Mouse (Mus musculus): ENCODE results near the gene Selenoi.
A peak's percentile ranks its signal among the peaks of the same experiment; 100 is the strongest.

Selenoi gene

DNA sequence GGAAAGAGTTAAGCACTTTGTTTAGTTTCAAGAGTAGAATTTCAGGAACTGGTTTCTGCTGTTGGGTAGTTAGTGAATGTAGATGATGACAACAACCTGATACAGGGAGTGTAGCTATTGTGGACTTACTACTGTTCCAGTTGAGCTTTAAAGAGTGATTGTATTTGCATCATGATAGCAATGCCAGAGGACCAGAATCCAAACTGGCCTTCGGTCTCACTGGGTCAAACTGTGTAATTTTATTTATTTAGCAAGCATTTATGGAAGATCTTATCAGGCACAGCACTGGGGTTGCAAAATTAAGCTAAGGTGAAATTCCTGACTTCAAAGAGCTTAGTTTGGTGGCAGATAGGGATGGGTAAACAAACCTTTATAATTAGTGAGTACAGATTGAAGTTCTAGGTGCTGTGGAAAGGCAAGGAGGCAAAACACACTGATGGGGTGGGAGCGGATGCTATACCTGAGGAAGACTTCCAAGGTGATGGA, 3.3 kb downstream of the Selenoi start:
- DNase-seq (ENCODE audit: low read depth, low spot score), result no peak

DNA sequence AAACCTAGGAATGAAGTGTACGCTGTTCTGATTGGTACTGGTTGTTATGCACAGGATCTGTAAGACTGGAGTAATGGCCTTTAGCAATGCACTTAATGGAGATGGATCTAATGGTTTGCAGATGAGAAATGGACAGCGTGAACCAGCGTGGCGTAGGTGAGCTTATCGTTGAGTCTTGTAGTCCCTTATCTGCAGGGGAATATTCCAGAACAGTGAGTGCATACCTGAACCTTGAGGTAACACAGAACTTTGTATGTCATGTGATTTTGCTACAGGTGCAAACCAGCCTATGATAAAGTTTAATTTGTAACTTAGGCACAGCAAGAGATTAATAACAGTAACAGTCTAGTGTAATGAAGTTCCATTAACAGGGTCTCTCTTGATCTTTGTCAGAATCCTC, 6.2 kb downstream of the Selenoi start:
- no peak for DNase-seq (ENCODE audit: low read depth, low spot score)

DNA sequence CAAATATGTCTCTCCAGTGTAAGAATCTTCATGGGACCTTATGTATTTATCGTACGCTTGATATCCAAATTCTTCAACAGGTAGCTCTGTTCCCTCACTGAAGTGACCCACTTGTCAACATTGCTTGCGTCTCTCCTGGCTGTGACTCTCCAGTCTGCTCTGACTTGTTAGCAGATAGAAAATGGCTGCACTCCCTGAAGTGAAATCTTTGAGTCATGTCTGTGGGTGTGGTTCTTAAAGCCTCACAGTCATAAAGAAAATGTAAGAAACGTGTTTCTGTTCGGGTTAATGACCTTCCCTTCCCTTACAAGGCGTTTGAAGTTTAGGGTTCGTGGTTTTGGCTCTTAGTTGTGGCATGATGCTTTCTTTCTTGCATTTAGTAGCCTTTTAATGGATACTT, 8.2 kb downstream of the Selenoi start:
- no peak for DNase-seq (ENCODE audit: low read depth, low spot score)

DNA sequence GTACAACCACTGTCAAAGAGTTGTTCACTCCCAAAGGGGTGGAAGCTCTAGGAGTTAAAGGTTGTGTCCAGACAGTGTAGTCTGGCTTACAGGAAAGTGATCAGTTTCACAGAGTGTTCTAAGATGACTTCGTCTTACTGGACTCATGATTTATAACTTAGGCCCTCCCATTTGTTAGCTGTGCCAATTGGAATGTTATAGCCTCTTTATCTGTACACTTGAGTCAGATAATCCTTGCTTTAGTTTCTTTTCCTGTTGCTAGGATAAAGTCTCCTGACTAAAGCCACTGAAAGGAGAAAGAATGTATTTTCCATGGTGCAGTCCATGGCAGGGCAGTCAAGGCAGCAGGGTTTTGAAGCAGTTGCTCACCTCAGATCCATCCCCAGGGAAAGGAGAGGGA, 10.0 kb downstream of the Selenoi start:
- no peak for DNase-seq (ENCODE audit: low read depth, low spot score)

DNA sequence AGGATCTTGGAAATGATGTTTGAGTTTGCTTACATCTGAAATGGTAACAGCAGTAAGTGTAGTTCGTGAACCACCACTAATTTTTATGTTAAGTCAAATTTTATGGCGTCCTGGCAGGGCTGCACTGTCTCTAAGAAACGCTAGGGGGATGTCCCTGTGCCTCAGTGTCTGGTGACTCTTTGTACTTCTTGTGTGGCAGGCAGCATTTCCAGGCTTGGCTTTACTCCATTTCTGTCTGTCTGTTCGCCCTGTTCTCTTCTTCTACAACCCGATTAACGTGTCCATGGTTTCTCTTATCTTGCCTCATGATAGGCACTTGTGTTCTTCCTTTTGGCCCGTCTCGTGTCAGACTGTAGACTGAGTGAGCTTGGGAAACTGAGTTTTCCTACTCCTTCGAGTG, 11.4 kb downstream of the Selenoi start:
- DNase-seq (ENCODE audit: low read depth, low spot score), result no peak

DNA sequence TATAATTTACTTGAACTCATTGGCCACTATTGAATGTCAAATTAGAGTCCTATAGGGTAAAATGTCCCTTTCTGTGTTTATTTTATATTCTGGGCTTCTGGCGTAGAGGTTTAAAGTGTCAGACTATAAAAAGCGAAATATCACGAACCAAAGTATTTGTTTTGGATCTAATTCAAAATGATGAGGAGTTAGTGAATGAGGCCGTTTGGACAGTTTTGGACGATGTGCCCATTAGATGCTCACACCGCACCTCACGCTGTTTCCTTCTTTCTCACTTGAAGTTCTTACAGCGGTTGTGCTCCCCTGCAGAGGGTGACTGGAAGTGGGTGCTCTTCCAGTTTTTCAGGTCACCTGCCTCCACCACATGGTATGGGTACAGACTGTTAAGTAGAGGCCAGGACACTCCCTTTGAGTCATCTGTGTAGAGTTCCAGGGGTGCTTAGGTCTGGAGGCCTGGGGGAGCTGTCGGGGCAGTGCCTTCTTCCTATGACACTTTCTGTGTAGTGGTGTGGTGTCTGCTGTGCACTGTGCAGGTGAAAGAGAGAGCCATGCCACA, 13.6 kb downstream of the Selenoi start:
- no peak for DNase-seq (ENCODE audit: low read depth, low spot score)

DNA sequence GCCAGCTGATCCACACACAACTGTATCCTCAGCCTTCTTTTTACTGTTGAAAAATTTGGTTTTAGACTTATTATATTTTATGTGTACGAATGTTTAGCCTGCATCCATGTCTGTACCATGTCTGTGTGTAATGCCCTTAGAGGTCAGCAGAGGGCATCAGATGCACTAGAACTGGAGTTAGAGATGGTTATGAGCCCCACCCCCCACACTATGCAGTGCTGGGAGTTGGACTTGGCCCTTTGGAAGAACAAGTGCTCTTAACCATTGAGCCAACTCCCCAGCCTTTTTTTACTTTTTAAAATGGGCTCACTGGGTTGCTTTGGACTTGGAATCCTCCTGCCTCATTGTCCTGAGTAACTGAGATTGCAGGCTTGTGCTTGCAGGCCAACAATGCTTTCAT, 15.3 kb downstream of the Selenoi start:
- DNase-seq (ENCODE audit: low read depth, low spot score), result no peak

DNA sequence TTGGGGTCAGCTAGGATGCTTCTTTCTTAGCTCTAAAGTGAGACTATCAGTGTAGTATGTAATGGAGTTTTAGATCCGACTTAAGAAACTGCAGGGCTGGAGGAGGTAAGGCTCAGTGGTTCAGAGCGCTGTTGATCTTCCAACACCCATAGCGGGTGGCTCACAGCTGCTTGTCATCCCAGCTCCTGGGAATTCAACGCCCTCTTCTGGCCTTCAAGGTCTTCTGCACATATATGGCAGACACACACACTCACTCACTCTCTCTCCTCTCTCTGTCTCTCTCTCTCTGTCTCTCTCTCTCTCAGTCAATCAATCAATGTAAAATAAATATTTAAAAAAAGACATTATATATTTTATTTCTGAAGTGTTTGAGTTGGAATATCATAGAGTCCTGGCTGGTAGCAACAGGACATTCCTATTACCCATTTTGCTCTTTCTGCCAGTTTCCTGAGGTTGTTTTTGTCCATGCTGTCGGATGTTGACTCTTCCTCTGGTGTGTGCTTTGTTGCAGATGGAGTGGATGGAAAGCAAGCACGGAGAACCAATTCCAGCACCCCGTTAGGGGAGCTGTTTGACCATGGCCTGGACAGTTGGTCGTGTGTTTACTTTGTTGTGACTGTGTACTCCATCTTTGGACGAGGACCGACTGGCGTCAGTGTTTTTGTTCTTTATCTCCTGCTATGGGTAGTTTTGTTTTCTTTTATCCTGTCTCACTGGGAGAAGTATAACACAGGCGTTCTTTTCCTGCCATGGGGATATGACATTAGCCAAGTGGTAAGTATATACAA, 23.4 kb downstream of the Selenoi start:
- DNase-seq (ENCODE audit: low read depth, low spot score), result no peak

DNA sequence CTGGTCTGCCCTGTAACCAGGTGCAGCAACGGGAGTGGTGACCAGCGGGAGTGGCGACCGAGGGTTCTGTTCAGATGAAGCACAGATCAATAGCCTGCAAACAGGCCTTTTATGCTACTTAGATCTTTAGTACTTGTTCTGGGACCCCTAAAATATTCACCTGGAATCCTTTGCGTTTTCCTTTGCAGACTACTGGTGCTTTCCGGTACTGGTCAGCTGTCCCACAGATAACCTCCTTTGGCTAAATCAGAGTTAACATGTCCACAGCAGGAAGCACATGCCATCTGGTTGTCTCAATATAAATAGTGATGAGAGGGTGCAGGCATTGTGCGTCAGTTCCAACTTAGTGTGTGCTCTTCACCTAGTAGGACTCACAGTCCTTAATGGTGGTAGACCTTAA, 26.4 kb downstream of the Selenoi start:
- no peak for DNase-seq (ENCODE audit: low read depth, low spot score)

DNA sequence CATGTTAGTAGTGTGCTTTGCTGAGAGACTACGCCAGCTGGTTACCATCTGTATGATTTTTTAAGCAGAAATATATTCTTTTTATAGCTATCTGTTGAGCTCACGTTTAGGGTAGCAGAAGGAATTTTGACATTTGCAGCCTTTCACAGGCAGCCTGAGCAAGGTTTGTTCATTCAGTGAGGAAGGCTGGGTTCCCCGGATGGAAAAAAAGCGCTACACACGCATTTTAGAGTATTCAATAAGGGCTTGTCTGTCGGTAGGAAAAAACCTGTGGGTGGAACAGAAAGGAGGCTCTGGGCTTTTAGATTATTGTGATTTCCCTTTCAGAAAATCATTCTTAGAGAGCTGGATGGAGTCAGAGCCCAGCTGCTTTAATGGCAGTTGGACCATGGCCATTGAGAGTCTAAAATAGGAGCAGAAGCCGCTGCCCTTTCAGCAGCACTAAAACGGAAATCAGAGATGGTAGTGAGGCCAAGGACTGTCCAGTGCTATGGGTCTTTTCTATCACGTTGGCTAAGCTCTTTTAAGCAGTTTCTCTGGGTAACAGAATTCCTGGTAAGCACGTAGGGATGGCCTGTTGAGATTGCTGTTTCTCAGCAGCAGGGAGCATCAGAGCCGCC, 38.3 kb downstream of the Selenoi start:
- DNase-seq (ENCODE audit: low read depth, low spot score), result no peak

DNA sequence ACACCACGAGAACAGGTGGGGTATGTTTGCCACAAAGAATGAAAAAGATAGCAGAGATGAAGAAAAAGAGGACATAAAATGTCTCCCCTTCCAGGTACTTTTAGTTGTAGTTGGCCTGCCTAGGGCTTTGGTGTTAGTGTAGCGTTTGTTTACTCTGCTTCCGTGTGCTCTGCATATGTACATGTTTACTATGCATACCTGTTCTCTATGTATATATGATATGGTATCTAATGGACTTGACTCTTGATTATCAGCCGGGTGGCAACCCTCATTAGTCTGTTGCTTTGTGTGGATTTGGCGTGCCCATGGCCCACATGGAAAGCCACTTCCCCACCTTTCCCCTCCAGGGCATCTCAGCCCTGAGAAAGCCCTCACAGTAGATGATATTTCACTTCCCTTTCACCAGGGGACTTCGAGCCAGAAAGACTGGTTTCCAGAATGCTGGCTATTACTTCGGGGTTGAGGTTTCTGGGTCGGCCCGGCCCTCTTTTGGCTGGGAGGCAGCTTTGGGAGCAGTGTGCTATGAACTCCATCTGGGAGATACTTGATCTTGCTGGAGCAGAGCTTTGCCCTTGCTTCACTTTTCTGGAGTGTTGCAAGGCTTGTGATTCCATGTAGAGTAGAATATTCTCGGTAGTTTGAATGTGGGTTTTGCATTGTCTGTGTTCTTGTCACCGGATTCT, 39.4 kb downstream of the Selenoi start:
- no peak for DNase-seq (ENCODE audit: low read depth, low spot score)

DNA sequence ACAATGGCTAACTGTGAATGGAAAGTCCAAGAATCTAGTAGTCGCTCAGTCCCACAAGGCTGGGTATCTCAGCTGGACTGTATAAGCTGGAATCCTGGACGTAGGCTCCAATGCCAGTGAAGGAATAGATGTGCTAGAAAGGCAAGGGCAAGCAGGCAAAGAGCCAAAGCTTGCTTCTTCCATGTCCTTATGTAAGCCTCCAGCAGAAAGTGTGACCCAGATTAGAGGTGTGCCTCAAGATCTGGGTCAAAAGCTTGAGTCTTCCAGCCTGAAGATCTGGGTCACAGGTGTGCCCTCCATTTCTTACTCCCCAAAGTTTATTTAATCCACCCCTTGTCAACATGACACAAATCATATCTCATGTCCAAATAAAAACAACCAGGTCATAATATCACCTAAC, 44.0 kb downstream of the Selenoi start:
- DNase-seq (ENCODE audit: low read depth, low spot score), result no peak

DNA sequence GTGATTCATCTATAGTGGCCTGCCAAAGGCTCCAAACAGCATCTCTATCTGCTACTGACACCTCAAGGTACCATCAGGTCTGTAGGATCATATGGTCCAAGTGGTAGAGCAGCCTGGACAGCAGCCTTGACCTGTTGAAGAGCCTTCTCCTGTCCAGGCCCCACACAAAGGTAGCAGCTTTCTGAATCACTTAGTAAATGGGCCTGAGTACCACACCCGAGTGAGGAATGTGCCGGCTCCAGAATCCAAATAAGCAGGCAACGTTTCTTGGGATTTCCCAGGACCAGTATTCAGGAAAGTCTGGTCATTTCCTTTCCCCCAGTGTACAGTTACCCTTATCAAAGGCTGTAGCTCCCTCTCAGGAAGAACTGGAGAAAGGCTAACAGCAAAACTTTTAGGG, 46.6 kb downstream of the Selenoi start:
- no peak for DNase-seq (ENCODE audit: low read depth, low spot score)

DNA sequence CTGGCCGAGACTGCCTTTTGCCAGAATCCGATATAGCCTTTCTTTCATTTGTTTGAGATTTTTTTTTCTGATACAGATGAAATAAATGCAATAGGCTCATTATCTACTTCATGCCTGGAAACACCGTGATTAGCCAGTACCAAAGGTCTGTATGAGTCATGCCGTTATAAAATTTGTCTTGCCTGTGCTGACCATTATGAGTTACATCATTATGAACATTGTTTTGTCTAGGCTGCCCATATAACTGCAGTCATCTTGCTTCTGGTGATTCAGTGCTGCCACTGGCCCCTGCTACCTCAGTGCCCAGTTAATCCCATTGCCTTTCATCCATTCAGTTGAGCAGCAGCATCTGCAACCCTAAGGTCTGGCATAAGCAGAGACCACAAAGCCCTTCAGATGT, 47.1 kb downstream of the Selenoi start:
- DNase-seq (ENCODE audit: low read depth, low spot score), result no peak

DNA sequence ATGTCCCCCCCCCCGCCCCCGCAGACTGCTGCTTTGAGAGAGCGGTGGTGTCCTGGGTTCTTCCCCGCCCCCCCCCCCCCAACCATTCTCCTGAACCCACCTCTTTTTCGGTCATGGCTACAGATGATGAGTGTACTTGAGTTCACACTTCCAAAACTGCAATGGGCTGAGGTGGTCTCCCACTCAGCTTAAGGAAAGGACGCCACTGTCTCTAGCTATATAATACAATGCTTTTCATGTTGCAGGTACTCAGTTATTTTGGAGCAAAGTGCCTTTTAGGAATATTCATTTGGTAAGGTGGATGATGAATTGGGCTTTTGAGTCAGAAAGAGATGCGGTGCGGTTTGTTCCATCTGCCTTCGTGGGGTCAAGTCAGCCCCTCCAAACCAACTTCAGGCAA, 48.5 kb downstream of the Selenoi start:
- no peak for DNase-seq (ENCODE audit: low read depth, low spot score)

DNA sequence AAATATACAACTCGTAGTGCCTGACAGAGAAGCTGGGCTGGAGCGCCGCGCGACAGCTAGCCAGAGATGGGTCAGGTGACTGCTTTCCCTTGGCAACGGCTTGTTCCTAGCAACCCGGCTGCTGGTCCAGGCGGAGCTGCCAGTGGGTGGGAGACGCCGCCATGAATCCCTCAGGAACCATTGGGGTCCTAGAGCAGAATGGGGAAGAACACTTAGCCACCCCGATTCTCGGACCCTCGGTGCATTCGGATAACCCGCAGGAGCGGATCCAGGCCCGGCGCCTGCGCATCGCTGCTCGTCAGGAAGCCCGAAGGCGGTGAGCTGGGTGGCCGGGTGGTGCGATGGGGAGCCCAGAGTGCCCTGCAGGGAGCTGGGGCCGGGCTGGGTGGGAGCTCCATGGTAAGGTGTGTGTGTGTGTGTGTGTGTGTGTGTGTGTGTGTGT, 48.9 kb downstream of the Selenoi start, which contains the start of gene Drc1:
Gene Drc1 (plus strand): TSS at position 98 of the 442 bp plus-strand sequence.
- peak; percentile 43 for DNase-seq (ENCODE audit: low read depth, low spot score)

DNA sequence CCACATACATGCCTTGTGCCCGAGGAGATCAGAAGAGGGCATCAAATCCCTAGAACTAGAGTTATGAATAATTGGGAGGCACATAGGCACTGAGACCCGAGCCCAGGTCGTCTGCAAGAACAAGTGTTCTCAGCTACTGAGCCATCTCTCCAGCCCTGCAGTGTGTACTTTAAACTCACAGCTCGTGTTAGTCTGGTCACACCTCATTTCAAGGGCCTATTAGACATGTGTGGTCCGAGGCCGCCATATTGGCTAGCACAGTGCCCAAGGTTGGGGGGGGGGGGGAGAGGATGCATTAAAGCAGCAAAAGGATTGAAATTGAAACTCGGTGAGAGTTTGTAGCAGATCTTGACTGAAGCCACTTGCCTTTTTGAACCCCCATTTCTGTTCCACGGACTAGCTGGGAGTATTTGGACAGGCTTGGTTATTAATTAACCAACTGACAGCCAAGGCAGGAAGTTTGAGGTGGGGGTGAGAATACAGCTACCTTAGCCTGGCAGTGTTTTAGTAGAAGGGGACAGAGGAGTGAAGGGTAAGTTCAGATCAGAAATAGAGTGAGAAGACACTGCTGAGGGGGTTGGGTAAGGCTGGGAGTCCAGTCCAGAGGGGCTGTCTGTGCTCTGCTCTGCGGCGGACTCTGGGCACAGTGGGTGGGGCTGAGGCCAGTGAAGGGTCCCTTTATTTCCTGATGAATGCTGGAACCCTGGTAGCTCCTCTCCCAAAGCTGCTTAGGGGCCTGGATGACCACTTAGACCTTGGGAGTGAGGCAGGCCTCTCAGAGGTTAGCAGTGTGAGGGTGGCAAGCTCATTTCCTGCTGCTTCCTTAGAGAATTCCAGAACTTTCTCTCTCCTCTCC, 53.8 kb downstream of the Selenoi start:
- no peak for DNase-seq (ENCODE audit: low read depth, low spot score)

DNA sequence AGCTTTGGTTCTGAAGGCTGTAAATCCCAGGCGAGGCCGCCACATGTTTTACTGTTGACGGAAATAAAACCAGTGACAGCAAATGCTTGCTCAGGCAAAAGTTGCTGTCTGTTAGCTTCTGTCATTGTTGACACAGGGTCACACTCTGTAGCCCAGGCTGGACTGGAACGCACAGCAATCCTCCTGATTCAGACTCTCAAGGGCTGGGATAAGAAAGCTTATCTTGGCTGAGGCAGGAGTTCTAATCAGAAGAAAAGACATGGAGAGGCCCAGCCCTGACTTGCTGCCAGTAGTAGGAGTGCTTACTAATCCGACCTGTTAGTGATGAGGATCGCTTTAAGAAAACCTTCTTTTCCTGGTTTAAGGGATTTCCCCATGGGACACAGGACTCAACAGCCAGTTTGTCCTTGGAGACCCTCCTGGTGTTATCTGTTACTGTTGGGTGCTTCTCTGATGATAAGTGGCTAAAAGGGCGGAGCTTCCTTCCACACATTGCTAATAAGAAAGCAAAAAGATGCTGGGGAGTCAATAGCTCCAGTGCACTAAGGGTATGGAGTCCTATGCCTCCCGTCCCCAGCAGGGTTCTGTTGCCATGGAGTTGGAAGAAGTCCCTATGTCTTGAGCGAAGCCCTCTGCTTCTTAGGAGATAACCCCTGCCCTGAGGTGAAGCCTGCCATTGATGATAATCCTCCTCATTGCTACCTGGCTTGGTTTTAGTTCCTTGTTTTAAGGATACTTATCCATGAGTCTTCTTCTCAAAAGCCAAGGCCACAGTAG, 54.9 kb downstream of the Selenoi start:
- no peak for DNase-seq (ENCODE audit: low read depth, low spot score)

Measured in forelimb bud, embryonic 11.5 days (tissue).